Mouse (Mus musculus) adrenal gland, postnatal 10 days (tissue): ENCODE results near the gene Cdkn2d. TPM values are rescaled to one million over a fixed set of nuclear protein-coding genes. Genes with fewer than 3 reads are reported as not detected.
A peak's percentile ranks its signal among the peaks of the same experiment; 100 is the strongest.
"Not testable (repeated sequence)": the region's sequence is repeated elsewhere in the genome, so short reads cannot be mapped to it uniquely, and the experiment has no call there.

Source experiments
- DNase-seq: peaks from one replicate; pipeline ENCODE4 v3.0.0; 2021; ENCODE audit warnings: mixed read lengths
- total RNA-seq, 2 experiments: library from RNA; stranded (reverse); gene quantifications; 2 replicates each; pipeline ENCODE4 v1.2.3; 2021

Cdkn2d gene
- total RNA-seq, 2 experiments from 2014 or later: 16.8 to 23.8 TPM

GRCm38 (mm10) chr9:21318792-21319191 lies 27.6 kb upstream of the Cdkn2d start:
- DNase-seq: no peak

GRCm38 (mm10) chr9:21316696-21317095 lies 25.5 kb upstream of the Cdkn2d start:
- DNase-seq: no peak

GRCm38 (mm10) chr9:21315421-21315820 lies 24.2 kb upstream of the Cdkn2d start:
- DNase-seq: no peak

DNA sequence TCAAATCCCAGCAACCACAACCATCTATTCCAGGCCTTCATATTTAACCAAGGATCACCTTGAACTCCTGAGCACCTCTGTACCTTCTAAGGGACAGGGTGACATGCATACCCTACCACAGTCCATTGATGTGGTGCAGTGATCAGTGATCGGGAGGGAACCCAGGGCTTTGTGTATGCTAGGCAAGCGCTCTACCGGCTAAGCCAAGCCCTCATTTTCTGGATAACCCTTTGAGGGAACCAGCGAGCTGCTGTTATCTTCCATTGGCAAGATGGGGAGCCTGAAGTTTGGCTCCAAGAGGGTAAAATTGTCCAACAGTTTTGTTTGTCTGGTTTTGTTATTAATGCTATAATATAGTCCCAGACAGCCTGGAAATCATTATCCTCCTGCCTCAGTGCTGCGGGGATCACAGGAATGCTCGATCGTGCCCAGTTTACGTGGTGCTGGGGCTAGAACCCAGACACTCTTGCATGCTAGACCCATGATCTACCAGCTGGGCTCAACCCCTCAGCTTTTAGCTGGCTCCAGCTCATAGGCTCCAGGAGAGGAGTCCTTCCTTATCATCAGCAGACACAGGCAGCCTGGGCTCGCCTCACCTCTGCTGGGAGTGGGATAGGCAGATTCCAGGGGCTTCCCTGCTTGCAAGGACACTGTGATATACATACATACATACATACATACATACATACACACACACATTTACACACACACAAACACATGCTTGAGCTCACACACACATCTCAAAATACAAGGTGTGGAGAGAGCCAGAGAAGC lies 23.3 kb upstream of the Cdkn2d start:
- no peak for DNase-seq

GRCm38 (mm10) chr9:21313394-21313793 lies 22.2 kb upstream of the Cdkn2d start:
- DNase-seq: peak; percentile 96

GRCm38 (mm10) chr9:21312134-21312533 lies 20.9 kb upstream of the Cdkn2d start, which contains the start of gene Ap1m2:
Ap1m2 (minus strand) TSS chr9:21312337.
- no peak for DNase-seq

GRCm38 (mm10) chr9:21311695-21312094 lies 20.5 kb upstream of the Cdkn2d start:
- DNase-seq: no peak

DNA sequence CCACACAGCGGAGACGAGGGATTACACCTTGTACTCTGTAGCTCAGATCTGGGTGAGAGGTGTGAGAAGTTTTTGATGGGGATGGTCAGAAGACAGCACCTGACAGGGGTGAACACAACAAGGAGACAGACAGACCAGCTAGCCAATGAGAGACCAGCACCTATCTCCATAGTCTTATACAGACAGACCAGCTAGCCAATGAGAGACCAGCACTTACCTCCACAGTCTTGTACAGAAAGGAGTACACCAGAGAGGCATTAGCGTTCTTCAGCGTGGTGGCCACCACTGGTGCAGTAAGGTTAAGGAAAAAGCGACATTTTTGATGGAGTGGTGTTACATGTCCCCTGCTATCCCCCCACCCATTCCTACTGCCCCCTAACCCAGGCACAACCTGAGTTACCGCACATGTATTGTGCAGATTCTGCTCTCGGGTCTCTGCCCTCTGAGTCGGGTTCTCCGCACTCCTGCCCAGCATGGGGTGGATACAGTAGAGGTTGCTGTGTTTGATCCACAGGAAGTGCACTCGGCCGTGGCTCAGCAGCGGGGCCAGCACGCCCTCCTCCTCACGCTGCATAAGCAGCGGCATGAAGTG lies 18.0 kb upstream of the Cdkn2d start:
- DNase-seq: no peak

- DNase-seq: no peak
Measured at GRCm38 (mm10) chr9:21305065-21305464, 13.9 kb upstream of the Cdkn2d start.

DNA sequence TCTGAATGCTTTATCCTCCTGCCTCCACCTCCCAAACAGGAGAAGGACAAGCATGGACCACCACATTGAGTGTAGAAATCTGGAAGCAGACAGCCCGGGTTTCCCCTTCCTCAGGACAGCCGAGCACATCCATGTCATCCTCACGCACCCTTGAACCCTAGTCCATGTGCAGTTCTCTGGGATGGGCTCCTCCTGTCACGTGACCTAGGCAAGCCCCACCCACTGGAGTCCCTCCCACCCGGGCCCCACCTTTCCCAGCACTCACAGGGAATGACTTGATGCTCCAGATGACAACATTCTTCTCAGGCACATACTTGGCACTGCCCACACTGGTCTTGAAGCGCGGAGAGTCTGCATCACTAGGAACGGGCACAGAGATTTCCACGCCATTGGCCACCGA lies 7.8 kb upstream of the Cdkn2d start:
- DNase-seq: no peak

DNA sequence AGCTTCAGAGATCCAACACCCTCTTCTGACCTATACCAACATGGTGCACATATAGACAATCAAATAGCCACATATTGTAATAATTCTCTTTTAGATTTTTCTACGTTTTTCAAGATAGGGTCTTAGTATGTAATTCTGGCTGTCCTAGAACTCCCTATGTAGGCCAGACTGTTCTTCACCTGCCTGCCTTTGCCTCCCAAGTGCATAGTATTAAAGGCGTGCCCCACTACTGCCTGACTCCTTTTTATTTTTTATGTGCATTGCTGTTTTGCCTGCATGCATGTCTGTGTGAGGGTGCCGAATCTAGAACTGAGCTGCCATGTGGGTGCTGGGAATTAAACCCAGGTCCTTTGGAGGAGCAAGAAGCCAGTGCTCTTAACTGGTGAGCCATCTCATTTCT lies 1.1 kb upstream of the Cdkn2d start:
- DNase-seq: no peak

DNA sequence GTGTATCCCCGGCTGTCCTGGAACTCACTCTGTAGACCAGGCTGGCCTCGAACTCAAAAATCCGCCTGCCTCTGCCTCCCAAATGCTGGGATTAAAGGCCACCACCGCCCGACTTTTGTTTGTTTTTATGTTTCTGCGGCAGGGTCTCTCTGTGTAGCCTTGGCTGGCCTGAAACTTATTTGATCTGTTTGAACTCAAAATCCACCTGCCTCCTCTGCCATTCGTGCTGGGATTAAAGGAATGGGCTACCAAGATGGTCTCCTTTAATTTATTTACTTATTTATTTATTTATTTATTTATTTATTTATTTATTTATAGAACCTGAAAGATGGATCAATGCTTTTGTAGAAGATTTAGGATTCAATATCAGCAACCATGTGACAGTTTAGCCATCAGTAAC lies 661 bp upstream of the Cdkn2d start:
- DNase-seq: not testable (repeated sequence)

DNA sequence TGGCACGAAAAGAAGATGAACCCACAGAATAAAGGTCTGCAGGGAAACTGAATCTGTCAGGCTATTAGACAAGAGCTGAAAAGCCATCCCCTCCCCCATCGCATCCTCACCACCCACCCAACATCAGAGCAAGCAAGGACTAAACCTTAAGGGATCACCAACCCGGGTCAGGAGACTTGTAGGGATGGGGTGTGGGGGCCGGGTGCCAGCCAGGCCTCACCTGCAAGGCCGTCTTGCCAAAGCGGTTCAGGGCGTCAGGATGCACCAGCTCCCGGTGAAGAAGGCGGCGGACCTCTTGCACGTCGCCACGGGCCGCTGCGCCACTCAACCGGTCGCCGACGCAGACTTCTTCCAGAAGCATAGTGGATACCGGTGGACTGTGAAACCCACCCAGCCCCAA lies 618 bp downstream of the Cdkn2d start:
- no peak for DNase-seq

DNA sequence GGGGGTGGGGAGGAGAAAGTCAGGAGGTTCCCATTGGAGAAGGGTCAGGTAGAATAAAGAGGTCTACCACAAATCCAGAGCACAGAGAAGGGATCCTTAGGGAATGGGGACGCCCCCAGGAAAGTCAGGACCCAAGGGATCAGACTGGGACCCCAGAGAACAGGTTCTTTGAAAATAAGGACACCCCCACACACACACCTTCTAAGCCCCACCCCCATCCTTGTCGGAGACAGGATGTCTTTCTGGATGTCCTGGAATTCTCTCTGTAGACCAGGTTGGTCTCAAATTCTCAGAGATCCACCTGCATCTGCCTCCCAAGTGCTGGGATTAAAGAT lies 1.9 kb downstream of the Cdkn2d start:
- DNase-seq: no peak

DNA sequence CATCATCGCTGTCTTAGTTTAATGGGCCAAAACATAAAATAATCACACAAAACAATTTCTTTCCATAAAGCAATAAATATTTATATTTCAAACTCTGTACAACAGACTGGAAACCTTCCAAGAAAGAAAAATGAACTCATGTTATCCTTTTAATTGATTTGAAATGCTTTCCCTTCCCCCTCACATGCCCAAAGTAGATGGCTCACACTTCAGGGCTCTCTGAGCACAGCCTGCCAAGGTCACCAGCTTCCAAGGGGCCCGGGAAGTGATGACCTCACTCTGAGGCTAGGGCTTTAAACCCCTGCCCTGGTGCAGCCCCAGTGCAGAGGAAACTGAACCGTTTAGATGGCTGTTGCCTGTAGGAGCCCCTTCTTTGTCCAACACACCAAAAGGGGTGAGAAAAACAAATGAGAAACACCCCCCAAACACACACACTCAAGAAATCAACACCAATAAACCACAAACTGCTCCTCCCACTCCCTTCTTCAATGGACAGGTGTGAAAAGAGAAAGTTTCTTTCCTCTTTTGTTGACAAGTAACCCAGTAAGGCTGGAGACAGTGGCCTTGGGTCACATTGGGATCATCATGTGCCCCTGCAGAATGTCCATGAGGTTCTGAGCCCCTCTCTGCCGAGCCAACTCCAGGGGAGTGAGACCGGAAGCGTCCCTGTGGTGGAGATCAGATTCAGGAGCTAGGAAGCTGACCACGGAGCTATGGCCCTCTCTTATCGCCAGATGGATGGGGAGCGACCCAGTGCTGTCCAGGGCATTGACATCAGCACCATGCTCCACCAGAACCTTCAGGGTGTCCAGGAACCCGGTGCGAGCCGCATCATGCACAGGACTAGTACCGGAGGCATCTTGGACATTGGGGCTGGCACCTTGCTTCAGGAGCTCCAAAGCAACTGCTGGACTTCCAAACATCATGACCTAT lies 2.5 kb downstream of the Cdkn2d start:
- DNase-seq: peak; percentile 51

DNA sequence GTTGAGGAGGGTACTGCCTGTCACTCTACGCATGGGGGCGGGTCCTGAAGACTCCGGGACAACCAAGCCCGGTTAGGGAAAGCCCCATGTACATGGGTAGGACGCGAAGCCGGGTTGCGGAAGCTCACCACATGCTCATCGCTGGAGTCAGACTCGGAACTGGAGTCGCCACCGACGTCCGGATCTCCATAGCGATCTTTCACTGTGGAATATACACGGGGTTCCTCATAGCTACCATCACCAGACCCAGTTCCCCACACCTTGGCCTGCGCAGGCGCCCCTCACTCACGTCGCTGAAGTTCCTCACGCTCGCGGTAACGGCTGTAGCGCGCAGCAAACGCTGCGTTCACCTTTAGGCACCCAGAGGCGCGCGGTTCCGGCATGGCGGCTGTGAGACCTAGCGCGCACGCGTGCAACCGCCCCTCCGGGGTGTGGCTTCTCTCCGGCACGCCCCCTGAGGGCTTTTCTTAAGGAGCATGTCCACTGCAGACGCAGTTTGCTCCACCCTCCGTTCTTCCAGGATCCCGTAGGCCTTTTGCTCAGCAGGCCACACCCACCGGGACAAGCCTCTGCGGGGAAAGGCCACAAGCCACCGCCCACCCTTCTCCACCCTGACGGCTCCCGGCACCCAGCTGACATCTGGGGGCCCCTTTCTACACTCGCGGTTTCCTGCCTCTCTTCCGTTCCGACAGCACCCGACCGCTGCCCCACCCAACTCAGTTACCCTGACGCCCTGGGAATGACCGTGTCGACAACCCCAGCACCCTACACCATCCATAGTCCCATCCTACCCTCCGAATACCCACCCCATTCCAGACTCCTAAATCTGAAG lies 3.4 kb downstream of the Cdkn2d start, which contains the start of gene Kri1:
Gene Kri1 (minus strand): TSS at position 399 of the 832 bp plus-strand sequence.
- peak; percentile 98 for DNase-seq

DNA sequence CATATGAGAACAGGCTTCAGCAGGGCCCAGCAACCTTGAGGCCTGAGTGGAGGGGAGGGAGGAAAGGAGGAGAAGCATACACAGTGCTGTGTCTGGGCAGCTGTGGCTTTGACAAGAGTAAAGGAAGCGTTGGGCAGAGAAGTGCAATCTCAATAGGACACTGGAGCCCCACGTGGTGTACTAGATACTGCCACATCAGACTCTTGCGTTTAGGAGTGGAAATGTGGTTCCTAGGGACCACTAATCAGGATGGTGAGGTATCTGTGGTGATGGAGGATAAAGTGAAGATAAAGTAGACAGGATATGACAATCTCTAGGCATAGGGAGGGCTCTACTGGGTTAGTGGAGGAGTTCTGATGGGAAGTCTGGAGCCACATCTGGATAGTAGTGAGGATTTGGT lies 4.5 kb downstream of the Cdkn2d start:
- DNase-seq: no peak

DNA sequence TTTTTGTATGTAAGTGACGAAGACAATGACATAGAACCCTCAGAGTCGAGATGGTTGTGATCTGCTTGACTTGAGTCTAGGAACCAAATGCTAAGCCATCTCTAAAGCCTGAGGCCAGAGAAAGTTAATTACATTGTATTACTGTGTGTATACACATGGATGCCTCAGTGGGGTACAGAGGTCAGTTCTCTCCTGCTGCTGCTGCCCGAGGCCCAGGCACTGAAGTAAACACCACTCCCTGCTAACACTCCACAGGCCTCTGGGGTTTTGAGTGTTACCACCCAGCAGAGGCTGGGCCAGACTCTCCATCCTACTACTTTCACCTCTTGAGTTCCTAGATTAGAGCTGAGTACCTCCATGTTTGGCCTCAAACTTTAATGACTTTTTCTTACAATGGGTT lies 7.2 kb downstream of the Cdkn2d start:
- no peak for DNase-seq

DNA sequence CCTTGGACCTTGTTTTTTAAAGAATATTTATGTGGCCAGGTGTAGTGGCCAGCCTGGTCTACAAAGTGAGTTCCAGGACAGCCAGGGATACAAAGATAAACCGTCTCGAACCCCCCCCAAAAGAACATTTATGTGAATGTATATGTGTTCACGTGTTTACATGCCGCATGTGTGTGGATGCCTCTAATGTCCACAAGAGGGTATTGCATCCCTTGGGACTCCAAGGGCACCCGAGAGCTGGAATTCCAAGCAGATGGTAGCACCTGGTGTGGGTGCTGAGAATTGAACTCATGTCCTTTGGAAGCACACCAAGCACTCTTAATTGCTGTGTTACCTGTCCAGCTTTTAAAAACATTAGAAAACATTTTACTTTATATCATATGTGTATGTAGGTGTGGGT lies 7.6 kb downstream of the Cdkn2d start:
- DNase-seq: no peak

GRCm38 (mm10) chr9:21277776-21278175 lies 13.4 kb downstream of the Cdkn2d start:
- DNase-seq: peak; percentile 72

- no peak for DNase-seq
Measured at GRCm38 (mm10) chr9:21276307-21276706, 14.9 kb downstream of the Cdkn2d start.

GRCm38 (mm10) chr9:21275727-21276126 lies 15.5 kb downstream of the Cdkn2d start:
- DNase-seq: no peak
